Mouse (Mus musculus) telencephalon, adult 2 months (tissue): ENCODE data around the gene Gbgt1.

Experiments used
- DNase-seq: peaks from one replicate; pipeline ENCODE4 v3.0.0-alpha.2; 2011; ENCODE audit warnings: low read depth, low spot score

Gene Gbgt1

GRCm38 (mm10) chr2:28552301-28552700 lies 55.6 kb downstream of the Gbgt1 start:
- DNase-seq = no peak
